Mouse (Mus musculus) hindbrain, embryonic 11.5 days (tissue): ENCODE data around the gene Vps51. TPM values are rescaled to one million over a fixed set of nuclear protein-coding genes. Genes with fewer than 3 reads are reported as not detected.

Source experiments
- ATAC-seq: fragments of 200-750 bp; cut with Nextera tagmentation; 2 replicates; pipeline ENCODE4 v1.8.0; 2017; ENCODE audit warnings: mild to moderate bottlenecking, moderate TSS enrichment, moderate library complexity; ENCODE audit not compliant: low FRiP score
- DNase-seq: peaks from one replicate; pipeline ENCODE4 v3.0.0-alpha.2; 2015; ENCODE audit warnings: low spot score
- H3K27ac ChIP-seq: fragments of 300-500 bp; sonication (generic); 2 replicates; pipeline ENCODE4 v1.5.1; 2014; ENCODE audit warnings: mild to moderate bottlenecking, low read depth, low read length
- H3K27me3 ChIP-seq: fragments of 300-500 bp; sonication (generic); 2 replicates; pipeline ENCODE4 v1.6.1; 2014; ENCODE audit warnings: mild to moderate bottlenecking, low read length, moderate library complexity, mixed read lengths; ENCODE audit not compliant: control insufficient read depth, insufficient read depth
- H3K36me3 ChIP-seq: fragments of 300-500 bp; sonication (generic); 2 replicates; pipeline ENCODE4 v1.6.1; 2014; ENCODE audit warnings: mild to moderate bottlenecking, low read length, moderate library complexity, mixed read lengths; ENCODE audit not compliant: control insufficient read depth, insufficient read depth
- H3K4me1 ChIP-seq: fragments of 300-500 bp; sonication (generic); replicated peaks from 2 replicates; pipeline ENCODE4 v1.6.1; 2014; ENCODE audit warnings: low read length, mixed read lengths; ENCODE audit not compliant: control insufficient read depth, insufficient read depth
- H3K4me2 ChIP-seq: fragments of 300-500 bp; sonication (generic); replicated peaks from 2 replicates; pipeline ENCODE4 v1.6.1; 2014; ENCODE audit warnings: mild to moderate bottlenecking, low read depth, low read length
- H3K4me3 ChIP-seq: fragments of 300-500 bp; sonication (generic); 2 replicates; pipeline ENCODE4 v1.5.1; 2014; ENCODE audit warnings: low read depth, low read length
- H3K9ac ChIP-seq: fragments of 300-500 bp; sonication (generic); 2 replicates; pipeline ENCODE4 v1.6.1; 2014; ENCODE audit warnings: low read depth, low read length
- H3K9me3 ChIP-seq: fragments of 300-500 bp; sonication (generic); 2 replicates; pipeline ENCODE4 v1.6.1; 2016; ENCODE audit warnings: low read length; ENCODE audit not compliant: control insufficient read depth
- WGBS: fragments of 180-500 bp; shearing (Covaris S2); extraction: QIAGEN DNeasy Blood & Tissue Kit; methylation state at CpG from one replicate; pipeline ENCODE4 v1.1.7; 2014; 5-methylcytosine and 5-hydroxymethylcytosine counted together
- polyA plus RNA-seq: library from polyadenylated mRNA; unstranded; fragments of >200 nt; fragmentation: Nextera tagmentation; extraction: Ambion mirVana; gene quantifications from 2 replicates; pipeline ENCODE4 v1.2.1, GENCODE M21; 2014

Gene Vps51
- polyA plus RNA-seq, 1 experiment from 2014 or later, result 47.4 TPM

DNA sequence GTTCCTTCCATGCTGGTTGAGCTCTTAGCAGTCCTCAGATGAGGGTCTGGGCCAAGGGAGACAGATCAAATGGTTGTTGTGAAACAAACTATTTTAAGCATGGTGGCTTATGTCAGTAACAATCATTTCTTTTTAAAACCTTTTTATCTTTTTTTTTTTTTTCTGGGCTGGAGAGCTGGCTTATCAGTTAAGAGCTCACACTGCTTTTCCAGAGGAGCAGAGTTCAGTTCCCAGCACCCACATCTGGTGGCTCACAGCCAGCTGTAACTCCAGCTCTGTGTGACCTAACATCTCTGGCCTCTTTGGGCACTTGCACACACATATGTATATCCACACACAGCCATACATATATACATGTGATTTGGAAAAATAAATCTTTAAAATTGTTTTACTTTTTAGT, 39.3 kb downstream of the Vps51 start:
- no peak overlapping the region for H3K9ac ChIP-seq
- no peak for ATAC-seq
- H3K9me3 ChIP-seq, result no peaks in the 10 kb centered on the region
- H3K27ac ChIP-seq, result no peak overlapping the region
- no peaks in the 10 kb centered on the region for H3K27me3 ChIP-seq
- no peak for DNase-seq
- H3K4me1 ChIP-seq, result no peaks in the 10 kb centered on the region
- no peaks in the 10 kb centered on the region for H3K36me3 ChIP-seq
- no peak overlapping the region for H3K4me2 ChIP-seq
- H3K4me3 ChIP-seq, result no peak overlapping the region

DNA sequence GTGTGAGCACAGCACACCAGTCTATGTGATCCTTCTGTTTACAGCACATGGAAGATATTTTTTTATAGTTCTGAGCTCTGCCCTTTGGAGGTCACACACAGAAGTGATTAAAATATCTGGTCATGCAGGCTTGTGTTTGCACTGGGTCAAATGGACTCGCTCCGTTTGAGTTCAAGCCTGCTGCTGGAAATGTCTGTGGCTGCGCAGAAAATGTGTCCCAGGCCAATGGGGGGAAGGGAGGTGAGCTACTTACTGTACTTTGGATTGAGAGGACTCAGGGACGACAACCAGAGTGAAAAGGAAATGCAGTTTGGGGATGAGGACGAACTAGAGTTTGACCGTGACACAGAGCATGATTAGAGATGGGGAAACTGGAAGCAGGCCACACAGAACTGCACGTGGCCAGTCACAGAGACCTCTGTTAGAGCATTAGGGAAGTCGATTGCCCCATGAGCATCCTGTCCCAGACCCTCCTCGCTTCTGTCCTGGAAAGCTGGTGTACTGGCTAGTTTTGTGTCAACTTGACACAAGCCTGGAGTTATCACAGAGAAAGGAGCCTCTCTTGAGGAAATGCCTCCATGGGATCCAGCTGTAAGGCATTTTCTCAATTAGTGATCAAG, 41.0 kb downstream of the Vps51 start:
- no peaks in the 10 kb centered on the region for H3K36me3 ChIP-seq
- H3K4me1 ChIP-seq, result no peaks in the 10 kb centered on the region
- WGBS, result 79% methylated on average over 9 of the region's 9 CpGs
- H3K9me3 ChIP-seq, result no peaks in the 10 kb centered on the region
- H3K9ac ChIP-seq, result no peak overlapping the region
- no peak overlapping the region for H3K27ac ChIP-seq
- DNase-seq, result no peak
- H3K4me3 ChIP-seq, result no peak overlapping the region
- no peaks in the 10 kb centered on the region for H3K27me3 ChIP-seq
- no peak for ATAC-seq
- no peak overlapping the region for H3K4me2 ChIP-seq

DNA sequence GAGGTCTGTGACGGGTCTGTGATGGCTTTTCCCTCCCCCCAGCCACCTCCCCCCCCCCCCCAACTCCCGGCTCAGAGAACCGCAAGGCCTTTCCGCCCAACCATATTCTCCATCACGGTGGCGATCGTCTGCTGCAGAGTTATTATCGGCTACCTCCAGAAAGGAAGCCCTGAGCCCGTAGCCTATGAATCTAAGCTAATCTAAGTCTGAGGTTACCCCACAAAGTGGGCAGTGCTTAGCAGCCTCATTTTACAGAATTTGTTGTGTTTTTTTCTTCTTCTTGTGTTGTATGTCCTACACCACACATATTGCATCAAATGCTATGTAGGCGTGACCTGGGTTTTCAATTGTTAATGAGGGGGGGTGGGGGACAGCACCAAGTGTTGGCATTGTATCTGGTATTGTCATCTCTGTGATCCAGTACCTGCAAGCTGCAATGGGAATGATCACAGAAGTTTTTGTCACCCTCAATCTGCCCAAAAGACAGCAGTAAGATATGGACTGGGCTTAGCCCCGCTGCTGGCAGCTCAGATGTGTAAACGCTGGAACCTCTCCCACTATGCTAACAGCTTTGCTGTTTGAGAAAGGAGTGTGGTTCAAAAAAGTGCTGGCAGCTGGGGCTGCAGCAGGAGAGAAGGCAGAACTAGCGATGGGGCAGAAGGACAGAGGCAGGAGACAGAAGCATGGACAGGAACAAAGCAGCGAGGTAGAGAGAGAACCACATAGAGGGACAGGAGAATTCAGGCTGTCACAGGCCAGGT, 46.3 kb downstream of the Vps51 start:
- Histone ChIP-seq H3K9me3 (no peaks in the 10 kb centered on the region), H3K27ac (no peak overlapping the region), H3K4me1 (no peaks in the 10 kb centered on the region), H3K4me3 (no peak overlapping the region), H3K27me3 (no peaks in the 10 kb centered on the region), H3K9ac (no peak overlapping the region), H3K4me2 (no peak overlapping the region), H3K36me3 (no peaks in the 10 kb centered on the region)
- DNase-seq (no peak), ATAC-seq (no peak)
- 77% methylated on average over 14 of the region's 14 CpGs for WGBS

DNA sequence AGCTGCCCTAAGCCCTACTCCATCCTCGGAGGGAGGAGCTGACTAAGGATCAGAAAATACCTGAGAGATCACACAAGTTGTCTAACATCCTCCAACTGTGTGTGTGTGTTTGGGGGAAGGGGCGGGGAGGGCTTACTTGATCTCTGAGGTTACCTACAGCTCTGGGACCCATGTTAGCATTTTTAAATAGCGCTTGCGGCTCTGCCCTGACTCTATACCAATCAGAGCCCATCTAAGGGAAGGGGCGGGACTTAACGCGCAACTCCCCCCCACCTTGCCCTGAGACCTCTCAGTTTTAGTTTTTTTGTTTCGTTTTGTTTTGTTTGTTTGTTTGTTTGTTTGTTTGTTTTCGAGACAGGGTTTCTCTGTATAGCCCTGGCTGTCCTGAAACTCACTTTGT, 47.6 kb downstream of the Vps51 start:
- Histone ChIP-seq H3K4me1 (no peaks in the 10 kb centered on the region), H3K9ac (no peak overlapping the region), H3K27ac (no peak overlapping the region), H3K9me3 (no peaks in the 10 kb centered on the region), H3K4me2 (no peak overlapping the region), H3K27me3 (no peaks in the 10 kb centered on the region), H3K36me3 (no peaks in the 10 kb centered on the region), H3K4me3 (no peak overlapping the region)
- WGBS, result 76% methylated on average over 9 of the region's 9 CpGs
- DNase-seq, result no peak
- no peak for ATAC-seq

DNA sequence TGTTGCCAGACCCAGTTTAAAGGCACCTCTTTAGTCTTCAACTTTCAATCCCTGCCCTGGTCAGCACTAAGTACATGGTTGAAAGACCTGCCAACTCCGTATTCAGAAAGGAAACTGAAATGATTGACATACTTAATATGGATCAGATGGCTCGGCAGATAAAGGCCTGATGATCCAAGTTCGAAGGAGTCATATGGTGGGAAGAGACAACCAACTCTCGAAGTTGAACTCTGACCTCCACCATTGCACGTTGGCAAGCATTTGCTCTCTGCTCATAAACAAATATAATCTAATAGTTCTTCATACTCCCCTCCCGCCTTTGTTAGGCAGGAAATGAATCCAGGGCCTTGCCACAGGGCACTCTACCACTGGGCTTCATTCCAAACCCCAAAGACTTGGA, 48.0 kb downstream of the Vps51 start:
- no peak for DNase-seq
- 91% methylated on average over 6 of the region's 6 CpGs for WGBS
- H3K27me3 ChIP-seq, result no peaks in the 10 kb centered on the region
- H3K4me2 ChIP-seq, result no peak overlapping the region
- H3K9ac ChIP-seq, result no peak overlapping the region
- no peak overlapping the region for H3K4me3 ChIP-seq
- no peak overlapping the region for H3K27ac ChIP-seq
- no peaks in the 10 kb centered on the region for H3K9me3 ChIP-seq
- no peaks in the 10 kb centered on the region for H3K36me3 ChIP-seq
- no peaks in the 10 kb centered on the region for H3K4me1 ChIP-seq
- no peak for ATAC-seq

DNA sequence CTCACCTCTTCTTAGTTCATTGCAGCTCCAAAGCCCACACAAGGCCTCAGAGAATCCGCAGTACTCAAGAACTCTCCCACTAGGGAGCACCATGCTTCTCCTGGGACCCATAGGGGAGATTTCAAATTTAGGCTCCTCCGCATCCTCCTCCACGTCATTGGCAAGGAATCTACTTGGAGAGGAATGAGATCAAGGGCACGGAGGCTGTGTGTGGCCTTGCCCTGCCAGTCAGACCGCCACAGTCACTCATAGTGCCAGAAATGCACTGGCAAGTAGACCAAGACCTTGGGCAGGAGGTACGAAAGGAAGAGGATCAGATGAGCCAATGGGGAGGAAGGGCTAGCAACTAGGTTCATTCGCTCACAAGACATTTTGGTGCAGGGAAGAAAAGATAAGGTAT, 53.1 kb downstream of the Vps51 start:
- ATAC-seq (no peak), DNase-seq (no peak)
- no peak overlapping the region for H3K9ac ChIP-seq
- H3K36me3 ChIP-seq, result no peaks in the 10 kb centered on the region
- H3K4me3 ChIP-seq, result no peak overlapping the region
- H3K9me3 ChIP-seq, result no peaks in the 10 kb centered on the region
- no peak overlapping the region for H3K4me2 ChIP-seq
- H3K4me1 ChIP-seq, result no peaks in the 10 kb centered on the region
- WGBS, result 86% methylated on average over 7 of the region's 7 CpGs
- H3K27ac ChIP-seq, result no peak overlapping the region
- no peaks in the 10 kb centered on the region for H3K27me3 ChIP-seq

DNA sequence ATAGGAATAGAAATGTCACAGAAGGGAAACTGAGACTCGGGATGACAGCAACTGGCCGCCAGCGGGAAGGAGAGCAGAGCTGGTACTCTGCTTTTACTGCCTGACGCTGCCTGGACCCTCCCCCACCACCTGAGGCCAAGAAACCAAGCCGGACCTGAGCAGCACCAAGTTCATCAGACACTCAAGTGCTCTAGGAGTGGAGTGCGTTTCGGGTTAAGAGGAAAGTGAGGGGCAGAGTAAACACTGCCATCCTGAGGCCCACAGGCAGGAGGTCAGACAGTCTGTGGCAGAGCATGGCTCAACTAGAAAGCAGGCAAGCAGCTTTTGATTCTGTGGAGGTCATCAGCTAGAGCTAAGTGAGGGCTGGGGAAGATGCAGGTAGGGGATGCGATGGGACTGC, 54.0 kb downstream of the Vps51 start:
- Histone ChIP-seq H3K4me3 (no peak overlapping the region), H3K36me3 (no peaks in the 10 kb centered on the region), H3K4me2 (no peak overlapping the region), H3K9ac (no peak overlapping the region), H3K27ac (no peak overlapping the region), H3K9me3 (no peaks in the 10 kb centered on the region), H3K4me1 (no peaks in the 10 kb centered on the region), H3K27me3 (no peaks in the 10 kb centered on the region)
- ATAC-seq, result no peak
- DNase-seq, result no peak
- WGBS, result 68% methylated on average over 8 of the region's 8 CpGs

DNA sequence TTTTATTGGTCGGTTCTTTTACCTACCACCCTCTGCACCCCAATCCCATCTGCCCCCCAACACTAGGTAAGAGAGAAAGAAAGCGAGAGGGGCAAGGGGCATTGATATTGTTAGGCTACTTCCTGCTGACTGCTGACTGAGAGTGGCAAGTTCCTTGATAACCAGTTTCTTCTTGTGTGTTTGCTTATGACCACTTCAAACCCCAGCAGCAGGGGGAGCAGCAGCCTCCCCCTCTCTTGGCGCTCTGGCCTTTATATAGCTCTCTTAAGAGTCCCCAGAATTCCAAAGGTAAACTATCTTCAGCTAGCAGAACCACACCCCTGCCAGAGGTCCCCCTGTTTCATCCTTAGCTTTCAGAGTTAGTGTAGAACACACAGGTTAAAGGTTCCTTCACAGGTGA, 56.8 kb downstream of the Vps51 start:
- ATAC-seq, result no peak
- no peak overlapping the region for H3K4me3 ChIP-seq
- no peaks in the 10 kb centered on the region for H3K36me3 ChIP-seq
- no peak overlapping the region for H3K27ac ChIP-seq
- DNase-seq, result no peak
- H3K4me2 ChIP-seq, result no peak overlapping the region
- H3K27me3 ChIP-seq, result peaks cover 11% of the 10 kb centered on the region
- H3K4me1 ChIP-seq, result peaks cover 3% of the 10 kb centered on the region; the same call in 1 of the 2 replicates
- no peak overlapping the region for H3K9ac ChIP-seq
- no peaks in the 10 kb centered on the region for H3K9me3 ChIP-seq
- WGBS, result 67% methylated on average over 3 of the region's 3 CpGs
